ENCODE assay signal across 15 mouse cellular contexts in genomic region chr3:35688111-35688510, GRCm38 (mm10).
DNase-seq lines count a peak whose midpoint lies in the region; ATAC-seq lines count a peak whose summit lies in the region.
"Had no signal": no experiment of that assay in that cellular context is flagged by ENCODE, and none has a peak within 500 bp of the region (broad histone marks: within the 10 kb centered on the region; RNA-seq: fewer than 3 reads in every experiment).

No protein-coding gene starts in this region.

- intact Hi-C loops in heart, postnatal 25 days (cut with DNase I): loop anchor here (2.0 kb wide), 1 partner anchor 373 kb away; no protein-coding TSS in a partner anchor

- DNase-seq in 416B (ENCODE audit: low read depth): peak; percentile 40
- DNase-seq in large intestine, adult 2 months (ENCODE audit: low read depth, low spot score): peak; percentile 50
- no peak for DNase-seq in heart, embryonic 10.5 days (ENCODE audit: low spot score)
- no peak for DNase-seq in heart, postnatal 25 days (ENCODE audit: low spot score)
- no peak for DNase-seq in adrenal gland, postnatal 10 days
- DNase-seq in heart, postnatal 4 days: no peak
- DNase-seq: adrenal gland, adult 8-10 months; adrenal gland, postnatal 25 days had no signal

- H3K27me3 ChIP-seq in intestine, embryonic 16.5 days (replicated peaks; ENCODE audit: control insufficient read depth, insufficient read depth, low read length): no peaks in the 10 kb centered on the region
- H3K27me3 ChIP-seq in heart, embryonic 10.5 days (ENCODE audit: insufficient read depth, poor library complexity, severe bottlenecking): no peaks in the 10 kb centered on the region
- H3K27me3 ChIP-seq: embryonic facial prominence, embryonic 13.5 days; embryonic facial prominence, embryonic 15.5 days had no signal

- peak; percentile 55 for ATAC-seq in granulocyte monocyte progenitor cell, adult 5-6 weeks (replicated peaks; ENCODE audit: poor library complexity, severe bottlenecking)
- ATAC-seq in intestine, embryonic 16.5 days: peak; percentile 85

- no peak overlapping the region; the same call in 1 of the 2 replicates for H3K27ac ChIP-seq in intestine, embryonic 16.5 days (ENCODE audit: low read length)
- no peak overlapping the region for H3K27ac ChIP-seq in heart, embryonic 10.5 days
- H3K27ac ChIP-seq: embryonic facial prominence, embryonic 13.5 days; embryonic facial prominence, embryonic 15.5 days; forebrain, embryonic 10.5 days; forebrain, embryonic 12.5 days had no signal

- no peak overlapping the region for H3K4me3 ChIP-seq in intestine, embryonic 16.5 days (ENCODE audit: low read length)
- H3K4me3 ChIP-seq in heart, embryonic 10.5 days: no peak overlapping the region
- H3K4me3 ChIP-seq: embryonic facial prominence, embryonic 13.5 days; embryonic facial prominence, embryonic 15.5 days; erythroblast, embryonic 14.5 days; forebrain, embryonic 10.5 days; forebrain, embryonic 12.5 days had no signal

- H3K4me1 ChIP-seq in intestine, embryonic 16.5 days (ENCODE audit: control insufficient read depth, insufficient read depth, low read length): no peaks in the 10 kb centered on the region
- H3K4me1 ChIP-seq in heart, embryonic 10.5 days: no peaks in the 10 kb centered on the region
- H3K4me1 ChIP-seq: embryonic facial prominence, embryonic 13.5 days; embryonic facial prominence, embryonic 15.5 days; forebrain, embryonic 10.5 days; forebrain, embryonic 12.5 days had no signal

- H3K36me3 ChIP-seq in intestine, embryonic 16.5 days (ENCODE audit: control insufficient read depth, insufficient read depth, low read length): no peaks in the 10 kb centered on the region
- H3K36me3 ChIP-seq in heart, embryonic 10.5 days: no peaks in the 10 kb centered on the region
- H3K36me3 ChIP-seq: embryonic facial prominence, embryonic 13.5 days; embryonic facial prominence, embryonic 15.5 days; forebrain, embryonic 10.5 days; forebrain, embryonic 12.5 days had no signal

- H3K9me3 ChIP-seq in intestine, embryonic 16.5 days (ENCODE audit: control insufficient read depth, low read length): no peaks in the 10 kb centered on the region
- no peaks in the 10 kb centered on the region for H3K9me3 ChIP-seq in heart, embryonic 10.5 days
- H3K9me3 ChIP-seq: embryonic facial prominence, embryonic 13.5 days; embryonic facial prominence, embryonic 15.5 days; forebrain, embryonic 10.5 days; forebrain, embryonic 12.5 days had no signal

- WGBS in intestine, embryonic 16.5 days: 64% methylated on average over 5 of the region's 5 CpGs
- WGBS in large intestine, adult 2 months: 21% methylated on average over 5 of the region's 5 CpGs
- WGBS in heart, embryonic 10.5 days: 71% methylated on average over 5 of the region's 5 CpGs

- no peak overlapping the region for H3K4me2 ChIP-seq in intestine, embryonic 16.5 days (ENCODE audit: low read depth, low read length)
- H3K4me2 ChIP-seq: embryonic facial prominence, embryonic 13.5 days; embryonic facial prominence, embryonic 15.5 days; forebrain, embryonic 12.5 days had no signal

- H3K9ac ChIP-seq in intestine, embryonic 16.5 days (ENCODE audit: low read depth, low read length): no peak overlapping the region
- H3K9ac ChIP-seq: embryonic facial prominence, embryonic 13.5 days; embryonic facial prominence, embryonic 15.5 days; forebrain, embryonic 12.5 days had no signal

Comparison
In these comparisons a context has a peak if more than half of its experiments do, and no peak if none do; other contexts are left out.
1. DNase-seq: peak in 416B (single experiment) and large intestine, adult 2 months (single experiment); none in heart, embryonic 10.5 days (single experiment), heart, postnatal 25 days (single experiment), adrenal gland, postnatal 10 days (single experiment) and heart, postnatal 4 days (single experiment).